Mouse (Mus musculus) ES-Bruce4 (cell line): Measurements from ENCODE around the gene Acbd6.

Source experiments
- CTCF ChIP-seq: IDR thresholded peaks from one replicate; pipeline ENCODE4 v1.8.1; 2011; ENCODE audit warnings: low read depth, low read length
- EP300 ChIP-seq: IDR thresholded peaks from 2 replicates; pipeline ENCODE4 v1.6.1; 2011; ENCODE audit warnings: low read depth, low read length; ENCODE audit not compliant: insufficient read depth
- POLR2A ChIP-seq: IDR thresholded peaks from one replicate; pipeline ENCODE4 v1.8.1; 2011; ENCODE audit warnings: low read length; ENCODE audit not compliant: insufficient read depth

- no peak for TF ChIP-seq CTCF
- no peak for TF ChIP-seq EP300
- TF ChIP-seq POLR2A = no peak
Measured at GRCm38 (mm10) chr1:155520285-155520684, 37.6 kb upstream of the Acbd6 start.
